Mouse (Mus musculus) liver, adult 2 months (tissue): ENCODE data around the gene Sox13. TPM values are rescaled to one million over a fixed set of nuclear protein-coding genes. Genes with fewer than 3 reads are reported as not detected.

Source experiments
- DNase-seq: peaks from one replicate; pipeline ENCODE4 v3.0.0-alpha.2; 2011; ENCODE audit warnings: low read depth, low spot score; ENCODE audit errors: extremely low read depth
- H3K27ac ChIP-seq: fragments of 200-500 bp; replicated peaks from 2 replicates; pipeline ENCODE4 v1.5.1; 2012; ENCODE audit warnings: low read depth, mild to moderate bottlenecking, control low read depth, inconsistent platforms, low read length; ENCODE audit not compliant: insufficient read depth
- H3K27me3 ChIP-seq: fragments of 200-500 bp; 2 replicates; pipeline ENCODE4 v1.6.1; 2012; ENCODE audit warnings: mild to moderate bottlenecking, moderate library complexity, low read length, inconsistent platforms; ENCODE audit not compliant: control insufficient read depth, insufficient read depth
- H3K36me3 ChIP-seq: fragments of 200-500 bp; 2 replicates; pipeline ENCODE4 v1.6.1; 2012; ENCODE audit warnings: low read length, inconsistent platforms; ENCODE audit not compliant: control insufficient read depth, insufficient read depth
- H3K4me1 ChIP-seq: fragments of 200-500 bp; 2 replicates; pipeline ENCODE4 v1.6.1; 2011; ENCODE audit warnings: low read length; ENCODE audit not compliant: control insufficient read depth, insufficient read depth
- H3K4me3 ChIP-seq: fragments of 200-500 bp; 2 replicates; pipeline ENCODE4 v1.5.1; 2011; ENCODE audit warnings: low read depth, mild to moderate bottlenecking, control low read depth, low read length, moderate library complexity; ENCODE audit not compliant: insufficient read depth
- H3K79me2 ChIP-seq: fragments of 200-500 bp; 2 replicates; pipeline ENCODE4 v1.6.1; 2012; ENCODE audit warnings: inconsistent platforms, mild to moderate bottlenecking, low read length, moderate library complexity; ENCODE audit not compliant: control insufficient read depth, insufficient read depth
- H3K9ac ChIP-seq: fragments of 200-500 bp; 2 replicates; pipeline ENCODE4 v1.6.1; 2012; ENCODE audit warnings: low read depth, mild to moderate bottlenecking, control low read depth, inconsistent platforms, low read length
- CTCF ChIP-seq: fragments of 200-500 bp; IDR thresholded peaks from 2 replicates; pipeline ENCODE4 v1.5.1; 2011; ENCODE audit warnings: low read depth, low read length, control low read depth
- POLR2A ChIP-seq: fragments of 200-500 bp; IDR thresholded peaks from 2 replicates; pipeline ENCODE4 v1.6.1; 2011; ENCODE audit warnings: low read length, control low read depth; ENCODE audit not compliant: insufficient read depth; ENCODE audit errors: extremely low read depth
- WGBS: fragments of 180-500 bp; shearing (Covaris S2); methylation state at CpG from one replicate; pipeline ENCODE4 v1.1.7; 2018; 5-methylcytosine and 5-hydroxymethylcytosine counted together
- polyA plus RNA-seq: library from polyadenylated mRNA; depleted of rRNA; stranded (reverse); fragments of >200 nt; gene quantifications from 2 replicates; pipeline ENCODE4 v1.2.3, GENCODE M21; 2012; rRNA removed
- total RNA-seq: library from RNA; depleted of rRNA; stranded (reverse); fragments of >200 nt; gene quantifications from 2 replicates; pipeline ENCODE4 v1.2.3, GENCODE M21; 2014; rRNA removed

The Sox13 gene
- total and polyA plus RNA-seq, 2 experiments, result 2.2 to 10.2 TPM

DNA sequence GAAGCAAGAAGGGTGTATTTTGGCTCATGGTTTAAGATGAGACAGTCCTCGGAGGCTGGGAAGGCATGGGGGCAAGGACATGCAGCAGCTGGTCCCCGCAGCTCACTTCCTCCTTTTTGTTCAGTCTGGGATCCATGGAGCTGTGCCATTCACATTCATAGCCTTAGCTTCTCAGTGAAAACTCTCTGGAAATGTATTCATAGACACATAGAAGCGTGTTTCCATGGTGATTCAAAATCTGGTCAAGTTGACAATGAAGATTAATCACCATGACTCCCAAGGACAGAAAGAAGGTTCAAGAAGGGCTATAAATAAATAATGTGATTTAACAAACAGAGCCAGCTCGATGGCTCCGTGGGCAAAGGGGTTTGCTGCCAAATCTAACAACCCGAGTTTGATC is 90.2 kb downstream of the Sox13 start:
- no peak overlapping the region for H3K27ac ChIP-seq
- 83% methylated on average over 6 of the region's 6 CpGs for WGBS
- H3K36me3 ChIP-seq, result no peaks in the 10 kb centered on the region
- TF ChIP-seq CTCF (no peak), POLR2A (no peak)
- H3K9ac ChIP-seq, result no peak overlapping the region
- no peak for DNase-seq
- H3K4me1 ChIP-seq, result peaks cover 5% of the 10 kb centered on the region
- H3K79me2 ChIP-seq, result no peaks in the 10 kb centered on the region
- no peak overlapping the region for H3K4me3 ChIP-seq
- no peaks in the 10 kb centered on the region for H3K27me3 ChIP-seq

DNA sequence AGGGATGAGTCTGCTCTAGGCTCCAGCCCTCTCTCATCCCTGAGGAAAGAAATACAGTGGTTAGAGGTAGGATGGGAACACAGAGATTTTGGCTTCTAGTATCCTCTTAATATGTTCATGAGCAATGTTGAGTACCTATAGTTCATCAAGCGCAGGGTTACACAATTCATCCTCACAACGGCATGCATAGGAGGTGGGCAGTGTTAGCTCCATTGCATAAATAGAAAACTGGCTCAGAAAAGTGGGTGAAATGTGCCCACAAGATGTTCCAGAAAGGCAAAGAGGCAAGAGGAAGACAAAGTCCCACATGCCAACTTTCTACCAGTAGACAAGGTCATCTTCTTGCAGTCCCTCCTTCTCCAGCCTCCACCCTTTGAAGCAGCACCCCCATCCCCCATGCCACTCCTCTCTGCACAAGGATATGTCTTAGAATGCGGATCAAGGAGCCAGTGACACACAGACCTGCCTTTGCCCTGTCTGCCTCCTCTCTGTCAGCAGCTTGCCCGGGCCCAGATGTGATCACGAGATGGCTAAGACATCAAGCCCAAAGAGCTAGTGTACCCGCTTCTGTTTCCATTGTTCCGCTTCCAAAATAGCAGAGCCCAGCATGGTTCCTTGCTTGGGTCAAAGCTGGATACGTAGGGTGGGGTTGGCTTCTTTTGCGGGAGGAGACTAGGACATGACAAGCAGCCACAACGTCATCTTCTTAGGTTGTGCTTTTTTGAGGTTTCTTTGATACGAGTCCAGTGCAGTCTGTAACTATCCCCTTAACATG is 91.3 kb downstream of the Sox13 start:
- Histone ChIP-seq H3K27me3 (no peaks in the 10 kb centered on the region), H3K9ac (no peak overlapping the region), H3K4me3 (no peak overlapping the region), H3K36me3 (no peaks in the 10 kb centered on the region), H3K79me2 (no peaks in the 10 kb centered on the region), H3K27ac (no peak overlapping the region), H3K4me1 (peaks cover 13% of the 10 kb centered on the region)
- no peak for DNase-seq
- TF ChIP-seq CTCF, result no peak
- TF ChIP-seq POLR2A, result no peak
- WGBS, result 92% methylated on average over 11 of the region's 11 CpGs

Other genes starting within 250 kb of the Sox13 start
- gene Golt1a, start 114.6 kb downstream of the Sox13 start, total RNA-seq, result 11.4 and 13.0 TPM in 2 replicates
- 16.1 and 21.2 TPM in 2 replicates for gene Golt1a, start 114.6 kb downstream of the Sox13 start, polyA plus RNA-seq
- gene Kiss1, start 102.5 kb downstream of the Sox13 start, total RNA-seq, result not detected in 2 replicates
- not detected in 2 replicates for gene Kiss1, start 102.5 kb downstream of the Sox13 start, polyA plus RNA-seq
- not detected in 2 replicates for gene Ren1, start 73.9 kb downstream of the Sox13 start, total RNA-seq
- 0.18 and 7.6 TPM in 2 replicates for gene Ren1, start 73.9 kb downstream of the Sox13 start, polyA plus RNA-seq
- gene Etnk2, start 60.8 kb downstream of the Sox13 start, total RNA-seq, result 361 and 389 TPM in 2 replicates
- 249 and 278 TPM in 2 replicates for gene Etnk2, start 60.8 kb downstream of the Sox13 start, polyA plus RNA-seq
- gene Snrpe, start 185.9 kb upstream of the Sox13 start, total RNA-seq, result 57.1 and 71.7 TPM in 2 replicates
- gene Snrpe, start 185.9 kb upstream of the Sox13 start, polyA plus RNA-seq, result 12.5 and 13.3 TPM in 2 replicates
- 9.4 and 17.0 TPM in 2 replicates for gene Zbed6, start 236.5 kb upstream of the Sox13 start, total RNA-seq
- 1.5 and 2.0 TPM in 2 replicates for gene Zbed6, start 236.5 kb upstream of the Sox13 start, polyA plus RNA-seq
- gene Gm38394, start 236.9 kb upstream of the Sox13 start, total RNA-seq, result 9.5 and 9.6 TPM in 2 replicates
- gene Gm38394, start 236.9 kb upstream of the Sox13 start, polyA plus RNA-seq, result 1.2 and 1.8 TPM in 2 replicates